Comparison of ENCODE assay signal across 8 mouse cellular contexts in genomic region chr4:133132027-133132426, GRCm38 (mm10). TPM values are rescaled to one million over a fixed set of nuclear protein-coding genes. Genes with fewer than 3 reads are reported as not detected.
DNase-seq lines count a peak whose midpoint lies in the region; ATAC-seq and TF ChIP-seq lines count a peak whose summit lies in the region.

No protein-coding gene starts in this region.

- H3K9me3 ChIP-seq in forebrain, embryonic 15.5 days: no peaks in the 10 kb centered on the region
- H3K9me3 ChIP-seq in hindbrain, embryonic 15.5 days: no peaks in the 10 kb centered on the region
- H3K9me3 ChIP-seq in liver, embryonic 12.5 days (replicated peaks): no peaks in the 10 kb centered on the region

- ATAC-seq in forebrain, embryonic 15.5 days (replicated peaks): no peak
- ATAC-seq in hindbrain, embryonic 15.5 days (ENCODE audit: low FRiP score, low read depth): no peak
- ATAC-seq in liver, embryonic 12.5 days: no peak

- peak overlapping the region; percentile 90 for H3K4me3 ChIP-seq in forebrain, embryonic 15.5 days
- H3K4me3 ChIP-seq in hindbrain, embryonic 15.5 days: peak overlapping the region; percentile 71
- H3K4me3 ChIP-seq in liver, embryonic 12.5 days: peak overlapping the region; percentile 95
- H3K4me3 ChIP-seq in myocyte: peak overlapping the region; percentile 99

- 26% methylated on average over 6 of the region's 6 CpGs for WGBS in forebrain, embryonic 15.5 days
- WGBS in hindbrain, embryonic 15.5 days: 26% methylated on average over 6 of the region's 6 CpGs
- WGBS in liver, embryonic 12.5 days (ENCODE audit: insufficient replicate concordance): 8% methylated on average over 6 of the region's 6 CpGs

- H3K4me2 ChIP-seq in forebrain, embryonic 15.5 days (replicated peaks): peak overlapping the region; percentile 82
- H3K4me2 ChIP-seq in hindbrain, embryonic 15.5 days: peak overlapping the region; percentile 86
- H3K4me2 ChIP-seq in liver, embryonic 12.5 days: peak overlapping the region; percentile 88
- peak overlapping the region; percentile 80 for H3K4me2 ChIP-seq in myocyte (ENCODE audit: low read depth)

- peaks cover 27% of the 10 kb centered on the region for H3K4me1 ChIP-seq in forebrain, embryonic 15.5 days
- H3K4me1 ChIP-seq in hindbrain, embryonic 15.5 days (replicated peaks): peaks cover 30% of the 10 kb centered on the region
- H3K4me1 ChIP-seq in liver, embryonic 12.5 days: peaks cover 44% of the 10 kb centered on the region

- peaks cover 63% of the 10 kb centered on the region for H3K79me2 ChIP-seq in myocyte (ENCODE audit: control insufficient read depth, insufficient read depth)

- peak overlapping the region; percentile 5; the same call in 1 of the 2 replicates for H3K27ac ChIP-seq in forebrain, embryonic 15.5 days (replicated peaks)
- peak overlapping the region; percentile 54 for H3K27ac ChIP-seq in hindbrain, embryonic 15.5 days (replicated peaks)
- H3K27ac ChIP-seq in liver, embryonic 12.5 days: peak overlapping the region; percentile 88

- DNase-seq in B cell, adult 2 months: peak; percentile 40 to 41
- DNase-seq in adipocyte (ENCODE audit: low spot score): peak; percentile 57
- DNase-seq in left cerebral cortex, adult 11 months (ENCODE audit: low spot score): no peak
- no peak for DNase-seq in ovary, postnatal 14 days (ENCODE audit: low spot score)

- peak overlapping the region; percentile 35 for H3ac ChIP-seq in myocyte (ENCODE audit: control insufficient read depth, insufficient read length)

- H3K27me3 ChIP-seq in forebrain, embryonic 15.5 days: no peaks in the 10 kb centered on the region
- H3K27me3 ChIP-seq in hindbrain, embryonic 15.5 days: no peaks in the 10 kb centered on the region
- H3K27me3 ChIP-seq in liver, embryonic 12.5 days (replicated peaks): no peaks in the 10 kb centered on the region
- no peaks in the 10 kb centered on the region for H3K27me3 ChIP-seq in myocyte (ENCODE audit: control insufficient read depth, insufficient read depth, insufficient read length)

- H3K36me3 ChIP-seq in forebrain, embryonic 15.5 days: no peaks in the 10 kb centered on the region
- H3K36me3 ChIP-seq in hindbrain, embryonic 15.5 days: no peaks in the 10 kb centered on the region
- H3K36me3 ChIP-seq in liver, embryonic 12.5 days: peaks cover 15% of the 10 kb centered on the region
- no peaks in the 10 kb centered on the region for H3K36me3 ChIP-seq in myocyte (ENCODE audit: control insufficient read depth, insufficient read depth)

- TF ChIP-seq POLR2A in myocyte (IDR thresholded peaks at IDR 0.05; ENCODE audit: insufficient read length, low read depth): peak; percentile 45

- H3K9ac ChIP-seq in forebrain, embryonic 15.5 days (replicated peaks): peak overlapping the region; percentile 25; the same call in 1 of the 2 replicates
- peak overlapping the region; percentile 54 for H3K9ac ChIP-seq in hindbrain, embryonic 15.5 days
- peak overlapping the region; percentile 96 for H3K9ac ChIP-seq in liver, embryonic 12.5 days

TF ChIP-seq in myocyte, 11 proteins besides CTCF, POLR2A, EP300 and RAD21:
- TF ChIP-seq MYOG (IDR thresholded peaks at IDR 0.05; ENCODE audit: control insufficient read depth in 1 of 3, insufficient read depth in 1 of 3, insufficient read length in 2 of 3, low read depth in 2 of 3) (no peak), POLR2AphosphoS2 (IDR thresholded peaks at IDR 0.05; ENCODE audit: insufficient read length, low read depth) (peak; percentile 48), TCF12 (IDR thresholded peaks at IDR 0.05; ENCODE audit: insufficient read depth, poor library complexity, severe bottlenecking) (peak; percentile 2)

RNA-seq across cellular contexts. Expression of gene Wasf2, which starts 1.7 kb away (rescaled TPM):
- polyA plus RNA-seq in forebrain, embryonic 15.5 days (2015; fragmentation: Nextera tagmentation; extraction: Ambion mirVana): 31.8 and 33.6 TPM in 2 replicates
- 30.3 and 31.1 TPM in 2 replicates for polyA plus RNA-seq in hindbrain, embryonic 15.5 days (2015; fragmentation: Nextera tagmentation; extraction: Ambion mirVana)
- 35.9 and 42.2 TPM in 2 replicates for polyA plus RNA-seq in liver, embryonic 12.5 days (2016; fragmentation: Nextera tagmentation; extraction: Ambion mirVana)
- 62.0 TPM for polyA plus RNA-seq in myocyte (2012; fragmentation: generic; extraction: Trizol)

Comparison
In these comparisons a context has a peak if more than half of its experiments do, and no peak if none do; other contexts are left out.
1. DNase-seq: peak in B cell, adult 2 months (2 of 2) and adipocyte (single experiment); none in left cerebral cortex, adult 11 months (single experiment) and ovary, postnatal 14 days (single experiment).
2. H3K27ac ChIP-seq: peak in every context shown above with its lines; median percentile 88 in liver, embryonic 12.5 days; 54 in hindbrain, embryonic 15.5 days; 5 in forebrain, embryonic 15.5 days.
3. H3K9ac ChIP-seq: peak in every context shown above with its lines; median percentile 96 in liver, embryonic 12.5 days; 54 in hindbrain, embryonic 15.5 days; 25 in forebrain, embryonic 15.5 days.
4. Peak in every context shown above with its lines, with median percentiles within 50 percentile points of each other: H3K4me2 ChIP-seq and H3K4me3 ChIP-seq.